Mouse (Mus musculus): ENCODE data around the gene Ralgapa2.

GRCm38 (mm10) chr2:146322019-146322418, 190.1 kb downstream of the Ralgapa2 start:
- TF ChIP-seq CTCF (IDR thresholded peaks at IDR 0.05; ENCODE audit: insufficient read depth, low read length) (no peak), POLR2A (IDR thresholded peaks at IDR 0.05; ENCODE audit: borderline replicate concordance, extremely low read depth, low read depth, low read length) (no peak)
